Mouse (Mus musculus): ENCODE results near the gene Atp2b4.

- TF ChIP-seq POLR2A (IDR thresholded peaks at IDR 0.05; ENCODE audit: low read depth, low read length): no peak
- TF ChIP-seq CTCF (conservative IDR thresholded peaks at IDR 0.05; ENCODE audit: insufficient read depth, insufficient read length, low read depth, low read length): no peak
These were observed 13.2 kb downstream of the Atp2b4 start for GRCm38 (mm10) chr1:133787500-133788210.

Data from kidney, adult 2 months (tissue).